Mouse (Mus musculus) cortical plate, adult 2 months (tissue): Measurements from ENCODE around the gene Svip.

Source experiments
- CTCF ChIP-seq: fragments of 200-500 bp; IDR thresholded peaks from 2 replicates; pipeline ENCODE4 v1.5.1; 2011; ENCODE audit warnings: mild to moderate bottlenecking, control low read depth, low read length; ENCODE audit not compliant: insufficient read depth; ENCODE audit errors: extremely low read depth
- POLR2A ChIP-seq: fragments of 200-500 bp; IDR thresholded peaks from 2 replicates; pipeline ENCODE4 v1.6.1; 2011; ENCODE audit warnings: mild to moderate bottlenecking, low read length, control low read depth; ENCODE audit not compliant: insufficient read depth; ENCODE audit errors: extremely low read depth

GRCm38 (mm10) chr7:51973526-51973925 lies 32.3 kb downstream of the Svip start:
- TF ChIP-seq CTCF: no peak
- no peak for TF ChIP-seq POLR2A
